Mouse (Mus musculus) ES-E14 (cell line): ENCODE results near the gene Eef1akmt4. TPM values are rescaled to one million over a fixed set of nuclear protein-coding genes. Genes with fewer than 3 reads are reported as not detected.
"Not testable (repeated sequence)": the region's sequence is repeated elsewhere in the genome, so short reads cannot be mapped to it uniquely, and the experiment has no call there.

Experiments
- DNase-seq: peaks from one replicate; pipeline ENCODE4 v3.0.0-alpha.2; 2013; ENCODE audit warnings: low read depth, low spot score
- H3K27ac ChIP-seq: 2 replicates; pipeline ENCODE4 v1.5.1; 2012; ENCODE audit warnings: low read depth, mild to moderate bottlenecking, low read length, moderate library complexity, mixed read lengths; ENCODE audit not compliant: poor library complexity, insufficient read depth, severe bottlenecking
- H3K36me3 ChIP-seq: 2 replicates; pipeline ENCODE4 v1.6.1; 2012; ENCODE audit warnings: mild to moderate bottlenecking, low read length, moderate library complexity, mixed read lengths; ENCODE audit not compliant: control insufficient read depth, poor library complexity, insufficient read depth, severe bottlenecking
- H3K4me1 ChIP-seq, 2 experiments: fragments of 150-350 bp in 1 of 2; sonication (generic) in 1 of 2; 2 replicates each; pipeline ENCODE4 v1.6.1; 2012; ENCODE audit warnings: low read length in 2 of 2, mild to moderate bottlenecking in 1 of 2, mixed read lengths in 1 of 2; ENCODE audit not compliant: control insufficient read depth in 2 of 2, insufficient read depth in 2 of 2, poor library complexity in 1 of 2
- H3K4me3 ChIP-seq, 2 experiments: fragments of 150-350 bp in 1 of 2; sonication (generic) in 1 of 2; 2 replicates each; pipeline ENCODE4 v1.5.1; 2012; ENCODE audit warnings: low read length in 2 of 2, low read depth in 1 of 2, mild to moderate bottlenecking in 1 of 2, mixed read lengths in 1 of 2; ENCODE audit not compliant: insufficient read depth in 1 of 2, poor library complexity in 1 of 2, severe bottlenecking in 1 of 2
- H3K9ac ChIP-seq: 2 replicates; pipeline ENCODE4 v1.6.1; 2012; ENCODE audit warnings: low read depth, mild to moderate bottlenecking, low read length, mixed read lengths; ENCODE audit not compliant: poor library complexity, insufficient read depth, severe bottlenecking
- H3K9me3 ChIP-seq: fragments of 150-350 bp; sonication (generic); 2 replicates; pipeline ENCODE4 v1.6.1; 2012; ENCODE audit warnings: low read depth, mild to moderate bottlenecking, low read length; ENCODE audit not compliant: control insufficient read depth, insufficient read depth
- CHD2 ChIP-seq: IDR thresholded peaks from 2 replicates; pipeline ENCODE4 v1.6.1; 2014; ENCODE audit warnings: mild to moderate bottlenecking, low read depth, low read length, inconsistent platforms
- HCFC1 ChIP-seq: IDR thresholded peaks from 2 replicates; pipeline ENCODE4 v1.6.1; 2012; ENCODE audit warnings: low read length, inconsistent platforms, borderline replicate concordance; ENCODE audit not compliant: insufficient read depth
- MAFK ChIP-seq: IDR thresholded peaks from 2 replicates; pipeline ENCODE4 v1.6.1; 2014; ENCODE audit warnings: mild to moderate bottlenecking, low read depth, low read length, inconsistent platforms; ENCODE audit not compliant: insufficient read depth
- ZC3H11A ChIP-seq: IDR thresholded peaks from 2 replicates; pipeline ENCODE4 v1.6.1; 2012; ENCODE audit warnings: low read depth, mild to moderate bottlenecking, inconsistent platforms, low read length, borderline replicate concordance
- ZNF384 ChIP-seq: IDR thresholded peaks from 2 replicates; pipeline ENCODE4 v1.6.1; 2012; ENCODE audit warnings: low read depth, low read length, inconsistent platforms
- in situ Hi-C, 2 experiments: fragments of 600-800 bp; cut with MboI; formaldehyde crosslinking; loops; one replicate each; pipeline ENCODE4 v1.15.1; 2025; ENCODE audit warnings: low sequenced_read_pairs in 2 of 2, inconsistent platforms in 1 of 2; ENCODE audit not compliant: unreplicated experiment in 2 of 2
- total RNA-seq: library from RNA; depleted of rRNA; stranded (reverse); fragments of 300-350 nt; gene quantifications from 2 replicates; pipeline ENCODE4 v1.2.3, GENCODE M21; 2012

The Eef1akmt4 gene
- total RNA-seq, 1 experiment = 23.0 TPM

DNA sequence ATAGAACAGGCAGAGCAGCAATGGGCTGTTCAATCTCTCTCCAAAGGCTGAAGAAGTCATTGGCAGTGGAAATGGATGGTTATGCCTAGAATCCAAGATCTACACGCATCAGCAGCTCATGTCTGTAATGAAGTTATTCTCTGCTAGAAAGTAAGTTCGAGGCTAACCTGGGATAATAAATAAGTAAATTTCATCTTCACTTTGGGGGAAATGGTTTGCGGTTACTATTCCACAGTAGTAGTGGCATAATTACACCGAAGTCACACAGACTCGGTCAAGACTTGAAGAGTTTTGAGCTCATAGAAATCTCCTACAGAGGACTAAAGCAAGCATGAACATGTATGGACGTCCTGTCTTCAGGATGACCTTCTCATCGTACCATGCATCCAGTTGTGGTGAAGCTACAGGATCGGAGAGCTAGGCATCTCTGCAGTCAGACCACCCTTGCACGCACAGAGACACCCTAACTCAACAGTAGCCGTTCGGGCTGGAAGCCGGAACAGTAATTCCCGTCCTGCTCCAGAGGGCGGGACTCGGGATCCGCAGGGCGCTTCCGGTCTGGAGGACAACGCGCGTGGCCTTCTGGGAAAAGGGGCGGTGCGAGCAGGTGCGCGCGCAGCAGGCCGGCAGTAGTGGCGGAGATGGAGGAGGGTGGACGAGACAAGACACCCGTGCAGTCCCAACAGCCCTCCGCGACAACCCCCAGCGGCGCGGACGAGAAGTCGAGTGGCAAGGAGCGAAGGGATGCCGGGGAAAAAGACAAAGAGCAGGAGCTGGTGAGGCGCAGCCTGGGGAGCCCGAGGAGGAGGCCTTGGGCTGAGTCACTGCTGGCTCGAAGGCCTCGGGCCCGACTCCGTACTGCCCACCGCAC lies 39.9 kb downstream of the Eef1akmt4 start, which contains the start of gene Psmd2:
Gene Psmd2 (plus strand): TSS at position 577 of the 871 bp plus-strand sequence.
- no peaks in the 10 kb centered on the region for H3K9me3 ChIP-seq
- peak within 1 kb of the TSS; percentile 74 to 97 for H3K4me3 ChIP-seq
- 0 out of 4 replicates have a peak, but pooled peaks cover 0 to 2% of the 10 kb centered on the region in 2 experiments for H3K4me1 ChIP-seq
- H3K9ac ChIP-seq = peak within 1 kb of the TSS; percentile 98
- peaks cover 17% of the 10 kb centered on the region for H3K36me3 ChIP-seq
- in situ Hi-C loops = no loop called here
- DNase-seq = peak; percentile 88
- TF ChIP-seq CHD2 (no peak), ZNF384 (no peak), MAFK (no peak), HCFC1 (peak; percentile 83), ZC3H11A (no peak)
- peak within 1 kb of the TSS; percentile 56 for H3K27ac ChIP-seq

GRCm38 (mm10) chr16:20651947-20652310 lies 40.5 kb downstream of the Eef1akmt4 start:
- DNase-seq = no peak
- peak overlapping the region; percentile 98 for H3K9ac ChIP-seq
- H3K9me3 ChIP-seq = no peaks in the 10 kb centered on the region
- H3K27ac ChIP-seq = peak overlapping the region; percentile 36; the same call in 1 of the 2 replicates
- in situ Hi-C loops = no loop called here
- peak overlapping the region; percentile 74 to 97 for H3K4me3 ChIP-seq
- 0 out of 4 replicates have a peak, but pooled peaks cover 0 to 2% of the 10 kb centered on the region in 2 experiments for H3K4me1 ChIP-seq
- H3K36me3 ChIP-seq = peaks cover 20% of the 10 kb centered on the region
- TF ChIP-seq CHD2 = no peak
- no peak for TF ChIP-seq HCFC1
- TF ChIP-seq ZC3H11A = no peak
- no peak for TF ChIP-seq ZNF384
- no peak for TF ChIP-seq MAFK

- Histone ChIP-seq H3K4me1 (0 out of 4 replicates have a peak, but pooled peaks cover 0 to 2% of the 10 kb centered on the region in 2 experiments), H3K4me3 (no peak overlapping the region), H3K9me3 (no peaks in the 10 kb centered on the region), H3K36me3 (peaks cover 26% of the 10 kb centered on the region), H3K9ac (no peak overlapping the region), H3K27ac (no peak overlapping the region)
- in situ Hi-C loops = no loop called here
- DNase-seq = no peak
- no peak for TF ChIP-seq HCFC1
- no peak for TF ChIP-seq ZNF384
- TF ChIP-seq MAFK = no peak
- no peak for TF ChIP-seq CHD2
- TF ChIP-seq ZC3H11A = no peak
Measured at GRCm38 (mm10) chr16:20653315-20653714, 41.9 kb downstream of the Eef1akmt4 start.

DNA sequence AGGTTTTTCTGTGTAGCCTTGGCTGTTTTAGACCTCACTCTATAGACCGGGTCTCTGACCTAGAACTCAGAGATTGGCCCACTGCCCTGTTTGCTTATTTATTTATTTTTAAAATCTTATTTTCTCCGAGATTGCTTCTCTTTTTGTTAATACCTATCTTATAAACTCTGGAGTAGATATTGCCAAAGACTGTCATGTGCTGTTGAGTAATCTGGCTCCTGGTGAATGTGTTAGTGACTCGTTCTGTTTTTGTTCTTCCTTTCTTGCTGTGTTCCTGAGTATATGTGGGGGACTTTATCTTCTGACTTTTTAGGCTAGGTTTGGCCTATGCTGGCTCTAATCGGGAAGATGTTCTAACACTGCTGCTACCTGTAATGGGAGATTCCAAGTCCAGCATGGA lies 46.3 kb downstream of the Eef1akmt4 start:
- in situ Hi-C loops = no loop called here
- Histone ChIP-seq H3K9ac (no peak overlapping the region), H3K27ac (no peak overlapping the region), H3K4me1 (0 out of 4 replicates have a peak, but pooled peaks cover 0 to 2% of the 10 kb centered on the region in 2 experiments), H3K9me3 (no peaks in the 10 kb centered on the region), H3K4me3 (no peak overlapping the region), H3K36me3 (peaks cover 62% of the 10 kb centered on the region)
- DNase-seq = no peak
- TF ChIP-seq ZNF384 = no peak
- TF ChIP-seq CHD2 = no peak
- TF ChIP-seq HCFC1 = no peak
- TF ChIP-seq MAFK = no peak
- no peak for TF ChIP-seq ZC3H11A

- H3K9me3 ChIP-seq, H3K9ac ChIP-seq, in situ Hi-C loops, DNase-seq, H3K4me1 ChIP-seq, H3K27ac ChIP-seq, H3K36me3 ChIP-seq, H3K4me3 ChIP-seq: not testable (repeated sequence)
Measured at GRCm38 (mm10) chr16:20668013-20668412, 56.6 kb downstream of the Eef1akmt4 start, which contains the start of gene Eif4g1. Gene Eif4g1 (plus strand): TSS chr16:20668313.
